Mouse (Mus musculus) ES-E14 (cell line): ENCODE measurements around the gene Gm21994.
"Not testable (repeated sequence)": the region's sequence is repeated elsewhere in the genome, so short reads cannot be mapped to it uniquely, and the experiment has no call there.

Experiments used
- CHD2 ChIP-seq: IDR thresholded peaks from 2 replicates; pipeline ENCODE4 v1.6.1; 2014; ENCODE audit warnings: mild to moderate bottlenecking, low read depth, low read length, inconsistent platforms
- HCFC1 ChIP-seq: IDR thresholded peaks from 2 replicates; pipeline ENCODE4 v1.6.1; 2012; ENCODE audit warnings: low read length, inconsistent platforms, borderline replicate concordance; ENCODE audit not compliant: insufficient read depth
- MAFK ChIP-seq: IDR thresholded peaks from 2 replicates; pipeline ENCODE4 v1.6.1; 2014; ENCODE audit warnings: mild to moderate bottlenecking, low read depth, low read length, inconsistent platforms; ENCODE audit not compliant: insufficient read depth
- ZC3H11A ChIP-seq: IDR thresholded peaks from 2 replicates; pipeline ENCODE4 v1.6.1; 2012; ENCODE audit warnings: low read depth, mild to moderate bottlenecking, inconsistent platforms, low read length, borderline replicate concordance
- ZNF384 ChIP-seq: IDR thresholded peaks from 2 replicates; pipeline ENCODE4 v1.6.1; 2012; ENCODE audit warnings: low read depth, low read length, inconsistent platforms

GRCm38 (mm10) chr2:150217600-150218362 lies 37.6 kb downstream of the Gm21994 start, which contains the start of gene Zfp937:
- TF ChIP-seq HCFC1, ZNF384, ZC3H11A, MAFK, CHD2: not testable (repeated sequence)
